Mouse (Mus musculus) liver, adult 2 months (tissue): ENCODE measurements at regions not wholly inside any gene's neighbourhood (a gene's known extent, or its start where the extent isn't known, plus 50 kb on each side); places are given as distances from the start of the nearest gene placed in this dataset.

Experiments
- CTCF ChIP-seq: fragments of 200-500 bp; IDR thresholded peaks from 2 replicates; pipeline ENCODE4 v1.5.1; 2011; ENCODE audit warnings: low read depth, low read length, control low read depth
- POLR2A ChIP-seq: fragments of 200-500 bp; IDR thresholded peaks from 2 replicates; pipeline ENCODE4 v1.6.1; 2011; ENCODE audit warnings: low read length, control low read depth; ENCODE audit not compliant: insufficient read depth; ENCODE audit errors: extremely low read depth

- TF ChIP-seq CTCF = no peak
- TF ChIP-seq POLR2A = no peak
Observed at GRCm38 (mm10) chr7:67819551-67819950, 60.0 kb upstream of the Synm start.
